In genomic region chr9:59515069-59515468, GRCm38 (mm10) we compare ENCODE assay signal across 31 mouse cellular contexts. TPM values are rescaled to one million over a fixed set of nuclear protein-coding genes. Genes with fewer than 3 reads are reported as not detected.
DNase-seq lines count a peak whose midpoint lies in the region; ATAC-seq and TF ChIP-seq lines count a peak whose summit lies in the region.
"Had no signal": no experiment of that assay in that cellular context is flagged by ENCODE, and none has a peak within 500 bp of the region (broad histone marks: within the 10 kb centered on the region; RNA-seq: fewer than 3 reads in every experiment).

No protein-coding gene starts in this region.

- DNase-seq in heart, embryonic 10.5 days (ENCODE audit: low spot score) = peak; percentile 77
- DNase-seq in intestine, embryonic 14.5 days (ENCODE audit: low spot score) = peak; percentile 10
- DNase-seq in NIH3T3 (ENCODE audit: low read depth) = peak; percentile 65
- DNase-seq in adrenal gland, postnatal 36 days = no peak
- no peak for DNase-seq in thymus, adult 18-20 months
- DNase-seq: adrenal gland, adult 2 months; adrenal gland, postnatal 25 days; B cell, adult 2 months; cerebellum, adult 2 months; cerebellum, postnatal 10 days; embryo, embryonic 11 days; gastrocnemius, adult 2 months; gastrocnemius, postnatal 25 days; kidney, adult 2 months had no signal

- H3K4me2 ChIP-seq in heart, embryonic 11.5 days = no peak overlapping the region
- H3K4me2 ChIP-seq in intestine, embryonic 14.5 days (ENCODE audit: low read length) = no peak overlapping the region
- no peak overlapping the region for H3K4me2 ChIP-seq in intestine, embryonic 16.5 days (ENCODE audit: low read depth, low read length)
- peak overlapping the region; percentile 22 for H3K4me2 ChIP-seq in myocyte (ENCODE audit: low read depth)
- H3K4me2 ChIP-seq: embryonic facial prominence, embryonic 15.5 days; hindbrain, embryonic 13.5 days; intestine, embryonic 15.5 days had no signal

- no peaks in the 10 kb centered on the region for H3K27me3 ChIP-seq in heart, embryonic 10.5 days (ENCODE audit: insufficient read depth, poor library complexity, severe bottlenecking)
- no peaks in the 10 kb centered on the region for H3K27me3 ChIP-seq in heart, embryonic 11.5 days (ENCODE audit: control insufficient read depth, insufficient read depth, low read length)
- H3K27me3 ChIP-seq in intestine, embryonic 14.5 days (replicated peaks; ENCODE audit: control insufficient read depth, insufficient read depth, low read length) = no peaks in the 10 kb centered on the region
- H3K27me3 ChIP-seq in intestine, embryonic 16.5 days (replicated peaks; ENCODE audit: control insufficient read depth, insufficient read depth, low read length) = 0 out of 2 replicates have a peak, but pooled peaks cover 3% of the 10 kb centered on the region
- no peaks in the 10 kb centered on the region for H3K27me3 ChIP-seq in myocyte (ENCODE audit: control insufficient read depth, insufficient read depth, insufficient read length)
- H3K27me3 ChIP-seq: embryonic facial prominence, embryonic 15.5 days; hindbrain, embryonic 13.5 days; intestine, embryonic 15.5 days had no signal

- TF ChIP-seq POLR2A in myocyte (IDR thresholded peaks at IDR 0.05; ENCODE audit: insufficient read length, low read depth) = no peak

- H3K4me3 ChIP-seq in heart, embryonic 10.5 days = no peak overlapping the region
- H3K4me3 ChIP-seq in heart, embryonic 11.5 days (ENCODE audit: low read depth, low read length) = no peak overlapping the region
- no peak overlapping the region for H3K4me3 ChIP-seq in intestine, embryonic 14.5 days (ENCODE audit: low read depth, low read length)
- no peak overlapping the region for H3K4me3 ChIP-seq in intestine, embryonic 16.5 days (ENCODE audit: low read length)
- no peak overlapping the region for H3K4me3 ChIP-seq in myocyte
- H3K4me3 ChIP-seq: embryonic facial prominence, embryonic 15.5 days; erythroblast, embryonic 14.5 days; forebrain, embryonic 10.5 days; gastrocnemius, adult 2 months; hindbrain, embryonic 13.5 days; intestine, embryonic 15.5 days had no signal

- no peak overlapping the region for H3K27ac ChIP-seq in heart, embryonic 10.5 days
- H3K27ac ChIP-seq in heart, embryonic 11.5 days (ENCODE audit: low read depth, low read length) = no peak overlapping the region
- no peak overlapping the region for H3K27ac ChIP-seq in intestine, embryonic 14.5 days (ENCODE audit: low read depth)
- no peak overlapping the region for H3K27ac ChIP-seq in intestine, embryonic 16.5 days (ENCODE audit: low read length)
- H3K27ac ChIP-seq: embryonic facial prominence, embryonic 15.5 days; forebrain, embryonic 10.5 days; gastrocnemius, adult 2 months; hindbrain, embryonic 13.5 days; hindbrain, postnatal 0 days; intestine, embryonic 15.5 days had no signal

- no peak for ATAC-seq in heart, embryonic 11.5 days (replicated peaks; ENCODE audit: insufficient number of reproducible peaks, low FRiP score, low TSS enrichment)
- no peak for ATAC-seq in intestine, embryonic 14.5 days (replicated peaks; ENCODE audit: low FRiP score, low TSS enrichment, low read depth)
- no peak for ATAC-seq in intestine, embryonic 16.5 days
- ATAC-seq: CD4-positive, CD25-positive, alpha-beta regulatory T cell, adult 4 months; forebrain, embryonic 14.5 days; hindbrain, postnatal 0 days; intestine, embryonic 15.5 days had no signal

- 22% methylated on average over 3 of the region's 3 CpGs for WGBS in heart, embryonic 10.5 days
- WGBS in heart, embryonic 11.5 days (ENCODE audit: insufficient replicate concordance) = 16% methylated on average over 3 of the region's 3 CpGs
- 51% methylated on average over 3 of the region's 3 CpGs for WGBS in intestine, embryonic 14.5 days
- WGBS in intestine, embryonic 16.5 days = 51% methylated on average over 3 of the region's 3 CpGs

- no peaks in the 10 kb centered on the region for H3K9me3 ChIP-seq in heart, embryonic 10.5 days
- H3K9me3 ChIP-seq in heart, embryonic 11.5 days (replicated peaks; ENCODE audit: control insufficient read depth, low read length) = no peaks in the 10 kb centered on the region
- no peaks in the 10 kb centered on the region for H3K9me3 ChIP-seq in intestine, embryonic 14.5 days (ENCODE audit: control insufficient read depth, low read length)
- H3K9me3 ChIP-seq in intestine, embryonic 16.5 days (ENCODE audit: control insufficient read depth, low read length) = no peaks in the 10 kb centered on the region
- H3K9me3 ChIP-seq: embryonic facial prominence, embryonic 15.5 days; forebrain, embryonic 10.5 days; G1E; hindbrain, embryonic 13.5 days; intestine, embryonic 15.5 days had no signal

- H3K4me1 ChIP-seq in heart, embryonic 10.5 days = peaks cover 17% of the 10 kb centered on the region; the same call in 1 of the 2 replicates
- peaks cover 7% of the 10 kb centered on the region; the same call in 1 of the 2 replicates for H3K4me1 ChIP-seq in heart, embryonic 11.5 days (ENCODE audit: control insufficient read depth, insufficient read depth, low read length)
- no peaks in the 10 kb centered on the region for H3K4me1 ChIP-seq in intestine, embryonic 14.5 days (replicated peaks; ENCODE audit: control insufficient read depth, insufficient read depth, low read length)
- H3K4me1 ChIP-seq in intestine, embryonic 16.5 days (ENCODE audit: control insufficient read depth, insufficient read depth, low read length) = no peaks in the 10 kb centered on the region
- H3K4me1 ChIP-seq: embryonic facial prominence, embryonic 15.5 days; hindbrain, embryonic 13.5 days; intestine, embryonic 15.5 days had no signal

- no peaks in the 10 kb centered on the region for H3K36me3 ChIP-seq in heart, embryonic 10.5 days
- H3K36me3 ChIP-seq in heart, embryonic 11.5 days (ENCODE audit: control insufficient read depth, insufficient read depth, low read length) = no peaks in the 10 kb centered on the region
- H3K36me3 ChIP-seq in intestine, embryonic 14.5 days (ENCODE audit: control insufficient read depth, insufficient read depth, low read length) = no peaks in the 10 kb centered on the region
- no peaks in the 10 kb centered on the region for H3K36me3 ChIP-seq in intestine, embryonic 16.5 days (ENCODE audit: control insufficient read depth, insufficient read depth, low read length)
- no peaks in the 10 kb centered on the region for H3K36me3 ChIP-seq in myocyte (ENCODE audit: control insufficient read depth, insufficient read depth)
- H3K36me3 ChIP-seq: embryonic facial prominence, embryonic 15.5 days; forebrain, embryonic 10.5 days; G1E; hindbrain, embryonic 13.5 days; intestine, embryonic 15.5 days had no signal

- no peaks in the 10 kb centered on the region for H3K79me2 ChIP-seq in myocyte (ENCODE audit: control insufficient read depth, insufficient read depth)

- H3ac ChIP-seq in myocyte (ENCODE audit: control insufficient read depth, insufficient read length) = no peak overlapping the region

- no peak overlapping the region for H3K9ac ChIP-seq in heart, embryonic 11.5 days (ENCODE audit: low read depth, low read length)
- no peak overlapping the region for H3K9ac ChIP-seq in intestine, embryonic 14.5 days (ENCODE audit: low read length)
- H3K9ac ChIP-seq in intestine, embryonic 16.5 days (ENCODE audit: low read depth, low read length) = no peak overlapping the region
- H3K9ac ChIP-seq: embryonic facial prominence, embryonic 15.5 days; hindbrain, embryonic 13.5 days; intestine, embryonic 15.5 days had no signal

TF ChIP-seq in myocyte, 11 proteins besides CTCF, POLR2A, EP300 and RAD21:
- TF ChIP-seq SRF (IDR thresholded peaks at IDR 0.05; ENCODE audit: control insufficient read depth, insufficient read length, low read depth) (no peak), REST (IDR thresholded peaks at IDR 0.05; ENCODE audit: insufficient read depth, insufficient read length) (no peak), POLR2AphosphoS2 (IDR thresholded peaks at IDR 0.05; ENCODE audit: insufficient read length, low read depth) (no peak), E2F4 (IDR thresholded peaks at IDR 0.05; ENCODE audit: insufficient read depth) (no peak), CEBPB (IDR thresholded peaks at IDR 0.05; ENCODE audit: insufficient read depth, poor library complexity, severe bottlenecking) (no peak), MYOG (IDR thresholded peaks at IDR 0.05; ENCODE audit: control insufficient read depth in 1 of 3, insufficient read depth in 1 of 3, insufficient read length in 2 of 3, low read depth in 2 of 3) (no peak), USF1 (IDR thresholded peaks at IDR 0.05; ENCODE audit: low read depth) (no peak), MYOD1 (IDR thresholded peaks at IDR 0.05; ENCODE audit: control insufficient read depth in 1 of 3, insufficient read length in 2 of 3, low read depth in 2 of 3) (no peak), TCF12 (IDR thresholded peaks at IDR 0.05; ENCODE audit: insufficient read depth, poor library complexity, severe bottlenecking) (no peak), MAX (IDR thresholded peaks at IDR 0.05; ENCODE audit: low read depth) (no peak), TCF3 (IDR thresholded peaks at IDR 0.05; ENCODE audit: insufficient read length, low read depth) (no peak)
TF ChIP-seq in myocyte: peak in this region for 0.

RNA-seq across cellular contexts. Expression of gene Hexa, which starts 24.3 kb away (rescaled TPM):
- polyA plus RNA-seq in heart, embryonic 10.5 days (2016; fragmentation: Nextera tagmentation; extraction: Ambion mirVana) = 63.6 and 67.8 TPM in 2 replicates
- polyA plus RNA-seq in heart, embryonic 11.5 days (2014; fragmentation: Nextera tagmentation; extraction: Ambion mirVana) = 67.1 and 76.9 TPM in 2 replicates
- 79.2 and 86.3 TPM in 2 replicates for polyA plus RNA-seq in intestine, embryonic 14.5 days (2014; fragmentation: Nextera tagmentation; extraction: Ambion mirVana)
- polyA plus RNA-seq in intestine, embryonic 16.5 days (2015; fragmentation: Nextera tagmentation; extraction: Ambion mirVana) = 179 and 228 TPM in 2 replicates
- 131 TPM for polyA plus RNA-seq in myocyte (2012; fragmentation: generic; extraction: Trizol)
- total RNA-seq in adrenal gland, postnatal 36 days (2021) = 100 to 1,000 TPM; 111 to 147 TPM

RNA-seq across cellular contexts. Expression of gene Tmem202, which starts 24.6 kb away (rescaled TPM):
- polyA plus RNA-seq in heart, embryonic 10.5 days (2016; fragmentation: Nextera tagmentation; extraction: Ambion mirVana) = 0.11 and 0.26 TPM in 2 replicates
- 0.39 and 0.41 TPM in 2 replicates for polyA plus RNA-seq in heart, embryonic 11.5 days (2014; fragmentation: Nextera tagmentation; extraction: Ambion mirVana)
- polyA plus RNA-seq in intestine, embryonic 14.5 days (2014; fragmentation: Nextera tagmentation; extraction: Ambion mirVana) = not detected in 2 replicates
- polyA plus RNA-seq in intestine, embryonic 16.5 days (2015; fragmentation: Nextera tagmentation; extraction: Ambion mirVana) = 0.50 and 0.60 TPM in 2 replicates
- polyA plus RNA-seq in myocyte (2012; fragmentation: generic; extraction: Trizol) = 1.2 TPM
- total RNA-seq in adrenal gland, postnatal 36 days (2021) = 1 to 10 TPM; 3.6 to 4.1 TPM
- total RNA-seq: common myeloid progenitor, adult 5-6 weeks; G1E; granulocyte monocyte progenitor cell, adult 5-6 weeks; hematopoietic stem cell, adult 5-6 weeks had no signal
- polyA plus RNA-seq: embryonic facial prominence, embryonic 11.5 days; embryonic facial prominence, embryonic 15.5 days; erythroblast, embryonic 14.5 days; forebrain, embryonic 10.5 days; G1E; intestine, embryonic 15.5 days; kidney, adult 2 months; kidney, embryonic 16.5 days had no signal

RNA-seq across cellular contexts. Expression of gene Arih1, which starts 28.7 kb away (rescaled TPM):
- polyA plus RNA-seq in heart, embryonic 10.5 days (2016; fragmentation: Nextera tagmentation; extraction: Ambion mirVana) = 16.4 and 22.2 TPM in 2 replicates
- polyA plus RNA-seq in heart, embryonic 11.5 days (2014; fragmentation: Nextera tagmentation; extraction: Ambion mirVana) = 15.3 and 15.4 TPM in 2 replicates
- 16.0 and 18.3 TPM in 2 replicates for polyA plus RNA-seq in intestine, embryonic 14.5 days (2014; fragmentation: Nextera tagmentation; extraction: Ambion mirVana)
- 7.2 and 7.7 TPM in 2 replicates for polyA plus RNA-seq in intestine, embryonic 16.5 days (2015; fragmentation: Nextera tagmentation; extraction: Ambion mirVana)
- polyA plus RNA-seq in myocyte (2012; fragmentation: generic; extraction: Trizol) = 38.1 TPM
- 100 to 1,000 TPM; 122 to 130 TPM for total RNA-seq in adrenal gland, postnatal 36 days (2021)

Comparison
In these comparisons a context has a peak if more than half of its experiments do, and no peak if none do; other contexts are left out.
1. DNase-seq: peak in heart, embryonic 10.5 days (single experiment), intestine, embryonic 14.5 days (single experiment) and NIH3T3 (single experiment); none in adrenal gland, postnatal 36 days (0 of 2) and thymus, adult 18-20 months (0 of 2).